Mouse (Mus musculus): ENCODE results near the gene Polh. TPM values are rescaled to one million over a fixed set of nuclear protein-coding genes. Genes with fewer than 3 reads are reported as not detected.

Gene Polh
- polyA plus RNA-seq, 1 experiment, result 28.1 TPM

DNA sequence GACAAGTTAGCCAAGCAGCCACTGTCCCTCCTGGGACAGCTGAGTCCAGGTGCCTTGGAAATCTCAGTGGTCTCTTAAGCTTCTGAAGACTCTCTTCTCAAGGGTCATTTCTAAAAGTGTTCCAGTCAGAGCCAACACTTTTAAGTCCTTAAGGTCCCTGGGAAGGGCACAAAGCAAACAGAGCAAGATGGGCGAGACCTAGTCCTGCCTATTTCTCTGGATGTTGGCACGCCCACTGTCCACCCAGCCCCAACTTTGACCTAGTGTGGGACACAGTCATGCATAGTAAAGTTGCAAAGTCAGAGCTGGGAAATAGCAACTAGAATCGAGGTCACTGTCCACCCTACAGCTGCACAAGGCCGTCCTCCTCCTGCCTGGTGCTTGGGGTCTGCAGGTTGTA lies 40.5 kb upstream of the Polh start:
- Histone ChIP-seq H3K27me3 (ENCODE audit: control insufficient read depth, insufficient read depth, low read length, poor library complexity, severe bottlenecking) (no peaks in the 10 kb centered on the region), H3K4me3 (ENCODE audit: low read depth, low read length) (no peak overlapping the region), H3K36me3 (ENCODE audit: control insufficient read depth, insufficient read depth, low read length, poor library complexity, severe bottlenecking) (peaks cover 72% of the 10 kb centered on the region), H3K9me3 (replicated peaks; ENCODE audit: control insufficient read depth, insufficient read depth, low read length, poor library complexity, severe bottlenecking) (no peaks in the 10 kb centered on the region), H3K4me1 (ENCODE audit: control insufficient read depth, insufficient read depth, low read length) (no peaks in the 10 kb centered on the region), H3K27ac (ENCODE audit: insufficient read depth, low read length) (no peak overlapping the region), H3K9ac (ENCODE audit: low read depth, poor library complexity, severe bottlenecking) (no peak overlapping the region)
- no peak for TF ChIP-seq CTCF (IDR thresholded peaks at IDR 0.05; ENCODE audit: low read depth, low read length)
- TF ChIP-seq EP300 (IDR thresholded peaks at IDR 0.05; ENCODE audit: insufficient read depth, low read depth, low read length), result no peak
- TF ChIP-seq POLR2A (IDR thresholded peaks at IDR 0.05; ENCODE audit: insufficient read depth, low read length), result no peak

DNA sequence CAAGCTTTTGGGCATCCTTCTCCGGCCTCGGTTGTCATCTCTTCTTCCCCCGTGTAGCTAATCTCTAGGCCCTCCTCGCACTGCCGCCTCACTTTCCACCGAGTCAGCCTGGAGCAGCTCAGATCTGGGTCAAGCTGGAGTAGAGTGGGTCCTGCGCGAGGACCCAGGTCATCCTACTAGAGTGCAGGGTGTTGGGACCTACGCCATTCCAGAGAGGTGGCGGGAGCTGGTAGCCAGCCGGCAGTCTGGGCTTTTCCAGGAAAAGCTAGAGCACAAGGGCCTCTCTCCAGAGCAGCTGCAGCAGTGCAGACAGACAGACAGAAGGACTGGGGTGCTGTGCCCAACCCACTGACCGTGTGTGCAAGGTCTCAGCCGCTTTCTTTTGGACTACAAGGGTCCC lies 39.8 kb upstream of the Polh start:
- no peaks in the 10 kb centered on the region for H3K27me3 ChIP-seq (ENCODE audit: control insufficient read depth, insufficient read depth, low read length, poor library complexity, severe bottlenecking)
- TF ChIP-seq POLR2A (IDR thresholded peaks at IDR 0.05; ENCODE audit: insufficient read depth, low read length) (no peak), CTCF (IDR thresholded peaks at IDR 0.05; ENCODE audit: low read depth, low read length) (no peak), EP300 (IDR thresholded peaks at IDR 0.05; ENCODE audit: insufficient read depth, low read depth, low read length) (no peak)
- no peak overlapping the region for H3K9ac ChIP-seq (ENCODE audit: low read depth, poor library complexity, severe bottlenecking)
- peaks cover 75% of the 10 kb centered on the region for H3K36me3 ChIP-seq (ENCODE audit: control insufficient read depth, insufficient read depth, low read length, poor library complexity, severe bottlenecking)
- no peaks in the 10 kb centered on the region for H3K4me1 ChIP-seq (ENCODE audit: control insufficient read depth, insufficient read depth, low read length)
- no peak overlapping the region for H3K4me3 ChIP-seq (ENCODE audit: low read depth, low read length)
- H3K27ac ChIP-seq (ENCODE audit: insufficient read depth, low read length), result no peak overlapping the region
- no peaks in the 10 kb centered on the region for H3K9me3 ChIP-seq (replicated peaks; ENCODE audit: control insufficient read depth, insufficient read depth, low read length, poor library complexity, severe bottlenecking)

DNA sequence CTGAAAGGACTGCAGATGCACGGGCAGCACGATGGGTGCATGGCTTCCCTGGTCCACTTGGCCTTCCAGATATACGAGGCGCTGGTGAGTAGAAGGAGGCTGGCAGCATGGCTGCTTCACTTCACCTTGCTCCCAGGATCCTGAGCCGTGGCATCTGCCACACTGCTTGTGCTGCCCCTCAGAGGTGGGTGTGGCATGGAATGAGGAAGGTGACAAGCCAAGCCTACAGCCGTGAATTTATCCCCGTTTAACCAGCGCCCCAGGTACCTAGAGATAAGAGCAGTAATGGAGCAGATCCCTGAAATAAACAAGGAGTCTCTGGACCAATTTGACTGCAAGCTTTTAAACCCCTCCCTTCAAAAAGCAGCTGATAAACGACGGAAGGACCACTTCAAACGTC lies 39.0 kb upstream of the Polh start:
- TF ChIP-seq EP300 (IDR thresholded peaks at IDR 0.05; ENCODE audit: insufficient read depth, low read depth, low read length), result no peak
- TF ChIP-seq POLR2A (IDR thresholded peaks at IDR 0.05; ENCODE audit: insufficient read depth, low read length), result no peak
- TF ChIP-seq CTCF (IDR thresholded peaks at IDR 0.05; ENCODE audit: low read depth, low read length), result no peak
- Histone ChIP-seq H3K27ac (ENCODE audit: insufficient read depth, low read length) (no peak overlapping the region), H3K36me3 (ENCODE audit: control insufficient read depth, insufficient read depth, low read length, poor library complexity, severe bottlenecking) (peaks cover 84% of the 10 kb centered on the region), H3K4me3 (ENCODE audit: low read depth, low read length) (no peak overlapping the region), H3K27me3 (ENCODE audit: control insufficient read depth, insufficient read depth, low read length, poor library complexity, severe bottlenecking) (no peaks in the 10 kb centered on the region), H3K9me3 (replicated peaks; ENCODE audit: control insufficient read depth, insufficient read depth, low read length, poor library complexity, severe bottlenecking) (no peaks in the 10 kb centered on the region), H3K9ac (ENCODE audit: low read depth, poor library complexity, severe bottlenecking) (no peak overlapping the region), H3K4me1 (ENCODE audit: control insufficient read depth, insufficient read depth, low read length) (no peaks in the 10 kb centered on the region)

DNA sequence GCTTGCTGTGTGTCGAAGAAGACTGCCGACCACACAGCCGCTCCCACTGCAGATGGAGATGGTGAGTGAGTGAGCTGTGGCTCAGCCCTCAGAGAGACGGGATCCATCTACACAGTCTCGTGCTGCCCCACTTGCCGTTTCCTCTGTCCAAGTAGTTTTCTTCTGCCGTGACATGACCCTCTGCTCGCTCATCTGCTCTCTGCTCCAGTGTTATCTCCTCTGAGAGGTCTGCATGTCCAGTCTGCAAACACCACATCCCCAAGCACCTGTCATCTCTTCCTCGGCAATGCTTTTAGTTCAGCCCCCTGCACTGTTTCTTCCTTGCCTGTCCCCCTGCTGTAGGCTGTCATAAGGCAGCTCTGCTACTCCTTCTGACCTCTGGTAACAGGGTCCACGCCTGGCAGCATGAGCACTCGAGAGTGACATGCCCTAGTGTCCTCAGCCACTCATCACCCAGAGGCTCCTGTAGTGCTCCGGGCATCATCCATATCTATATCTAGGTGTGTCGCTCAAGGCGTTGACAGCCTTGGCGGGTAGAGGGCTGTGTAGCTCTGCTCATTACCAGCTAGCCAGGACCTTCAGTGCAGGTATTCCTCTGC lies 37.2 kb upstream of the Polh start:
- Histone ChIP-seq H3K4me1 (ENCODE audit: control insufficient read depth, insufficient read depth, low read length) (no peaks in the 10 kb centered on the region), H3K27me3 (ENCODE audit: control insufficient read depth, insufficient read depth, low read length, poor library complexity, severe bottlenecking) (no peaks in the 10 kb centered on the region), H3K36me3 (ENCODE audit: control insufficient read depth, insufficient read depth, low read length, poor library complexity, severe bottlenecking) (peaks cover 81% of the 10 kb centered on the region), H3K9ac (ENCODE audit: low read depth, poor library complexity, severe bottlenecking) (no peak overlapping the region), H3K4me3 (ENCODE audit: low read depth, low read length) (no peak overlapping the region), H3K9me3 (replicated peaks; ENCODE audit: control insufficient read depth, insufficient read depth, low read length, poor library complexity, severe bottlenecking) (no peaks in the 10 kb centered on the region), H3K27ac (ENCODE audit: insufficient read depth, low read length) (no peak overlapping the region)
- no peak for TF ChIP-seq POLR2A (IDR thresholded peaks at IDR 0.05; ENCODE audit: insufficient read depth, low read length)

DNA sequence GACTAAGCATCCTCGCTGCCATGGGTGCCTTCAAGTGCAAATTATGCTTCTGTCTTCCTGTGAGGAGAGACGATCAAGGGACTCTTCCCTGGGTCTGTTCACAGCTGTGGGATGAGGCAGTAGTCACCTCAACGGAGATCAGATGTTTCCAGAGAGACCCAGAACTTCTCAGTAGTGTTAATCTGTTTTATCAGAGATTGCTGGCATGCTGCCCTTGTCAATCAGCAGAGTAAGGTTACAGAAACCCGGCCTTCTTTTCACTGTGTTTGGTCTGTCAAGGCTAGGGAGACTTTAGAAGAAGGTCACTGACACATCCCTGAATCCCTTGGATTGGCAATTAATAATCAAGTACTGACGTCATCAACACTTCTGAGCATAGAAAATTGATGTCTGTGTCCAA lies 35.0 kb upstream of the Polh start:
- H3K27me3 ChIP-seq (ENCODE audit: control insufficient read depth, insufficient read depth, low read length, poor library complexity, severe bottlenecking), result no peaks in the 10 kb centered on the region
- TF ChIP-seq CTCF (IDR thresholded peaks at IDR 0.05; ENCODE audit: low read depth, low read length) (no peak), EP300 (IDR thresholded peaks at IDR 0.05; ENCODE audit: insufficient read depth, low read depth, low read length) (no peak), POLR2A (IDR thresholded peaks at IDR 0.05; ENCODE audit: insufficient read depth, low read length) (no peak)
- no peak overlapping the region for H3K9ac ChIP-seq (ENCODE audit: low read depth, poor library complexity, severe bottlenecking)
- no peaks in the 10 kb centered on the region for H3K9me3 ChIP-seq (replicated peaks; ENCODE audit: control insufficient read depth, insufficient read depth, low read length, poor library complexity, severe bottlenecking)
- H3K4me1 ChIP-seq (ENCODE audit: control insufficient read depth, insufficient read depth, low read length), result no peaks in the 10 kb centered on the region
- H3K27ac ChIP-seq (ENCODE audit: insufficient read depth, low read length), result no peak overlapping the region
- H3K4me3 ChIP-seq (ENCODE audit: low read depth, low read length), result no peak overlapping the region
- peaks cover 81% of the 10 kb centered on the region for H3K36me3 ChIP-seq (ENCODE audit: control insufficient read depth, insufficient read depth, low read length, poor library complexity, severe bottlenecking)

DNA sequence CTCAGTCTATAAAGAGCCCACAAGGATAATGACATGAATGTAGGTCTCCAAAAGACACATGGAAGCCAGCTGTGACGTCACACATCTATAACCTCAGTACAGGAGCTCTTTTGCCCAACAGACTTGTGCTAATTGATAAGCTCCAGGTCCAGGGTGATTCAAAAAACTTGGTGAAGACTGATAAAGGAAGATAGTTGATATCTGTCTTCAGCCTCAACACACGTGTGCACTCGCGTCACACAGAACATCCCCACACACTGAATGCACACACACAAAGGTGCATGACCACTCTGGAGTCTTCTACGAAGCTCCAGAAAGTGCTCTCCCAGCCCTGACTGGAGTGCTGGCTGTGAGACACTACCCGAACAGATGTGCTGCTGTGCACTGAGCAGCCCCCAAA lies 34.6 kb upstream of the Polh start:
- peaks cover 77% of the 10 kb centered on the region for H3K36me3 ChIP-seq (ENCODE audit: control insufficient read depth, insufficient read depth, low read length, poor library complexity, severe bottlenecking)
- H3K9me3 ChIP-seq (replicated peaks; ENCODE audit: control insufficient read depth, insufficient read depth, low read length, poor library complexity, severe bottlenecking), result no peaks in the 10 kb centered on the region
- no peak overlapping the region for H3K9ac ChIP-seq (ENCODE audit: low read depth, poor library complexity, severe bottlenecking)
- TF ChIP-seq EP300 (IDR thresholded peaks at IDR 0.05; ENCODE audit: insufficient read depth, low read depth, low read length) (no peak), POLR2A (IDR thresholded peaks at IDR 0.05; ENCODE audit: insufficient read depth, low read length) (no peak), CTCF (IDR thresholded peaks at IDR 0.05; ENCODE audit: low read depth, low read length) (no peak)
- H3K27ac ChIP-seq (ENCODE audit: insufficient read depth, low read length), result no peak overlapping the region
- no peaks in the 10 kb centered on the region for H3K27me3 ChIP-seq (ENCODE audit: control insufficient read depth, insufficient read depth, low read length, poor library complexity, severe bottlenecking)
- H3K4me1 ChIP-seq (ENCODE audit: control insufficient read depth, insufficient read depth, low read length), result no peaks in the 10 kb centered on the region
- no peak overlapping the region for H3K4me3 ChIP-seq (ENCODE audit: low read depth, low read length)
